Mouse (Mus musculus) limb, embryonic 13.5 days (tissue): ENCODE measurements around the gene Amigo1. TPM values are rescaled to one million over a fixed set of nuclear protein-coding genes. Genes with fewer than 3 reads are reported as not detected.
A peak's percentile ranks its signal among the peaks of the same experiment; 100 is the strongest.
"Not testable (repeated sequence)": the region's sequence is repeated elsewhere in the genome, so short reads cannot be mapped to it uniquely, and the experiment has no call there.

Experiments used
- ATAC-seq: fragments of 200-750 bp; cut with Nextera tagmentation; 2 replicates; pipeline ENCODE4 v1.8.0; 2017; ENCODE audit warnings: low read depth, moderate number of reproducible peaks, moderate TSS enrichment; ENCODE audit not compliant: low FRiP score
- H3K27ac ChIP-seq: fragments of 300-500 bp; sonication (generic); 2 replicates; pipeline ENCODE4 v1.5.1; 2015; ENCODE audit warnings: inconsistent platforms, mild to moderate bottlenecking, moderate library complexity
- H3K27me3 ChIP-seq: fragments of 300-500 bp; sonication (generic); 2 replicates; pipeline ENCODE4 v1.6.1; 2015; ENCODE audit warnings: mild to moderate bottlenecking, inconsistent platforms
- H3K36me3 ChIP-seq: fragments of 300-500 bp; sonication (generic); 2 replicates; pipeline ENCODE4 v1.6.1; 2015; ENCODE audit warnings: inconsistent platforms, mild to moderate bottlenecking, moderate library complexity
- H3K4me1 ChIP-seq: fragments of 300-500 bp; sonication (generic); 2 replicates; pipeline ENCODE4 v1.6.1; 2015; ENCODE audit warnings: inconsistent platforms
- H3K4me2 ChIP-seq: fragments of 300-500 bp; sonication (generic); replicated peaks from 2 replicates; pipeline ENCODE4 v1.6.1; 2015; ENCODE audit warnings: inconsistent platforms, mild to moderate bottlenecking, moderate library complexity
- H3K4me3 ChIP-seq: fragments of 300-500 bp; sonication (generic); 2 replicates; pipeline ENCODE4 v1.5.1; 2015; ENCODE audit warnings: moderate library complexity, mild to moderate bottlenecking, inconsistent platforms
- H3K9ac ChIP-seq: fragments of 300-500 bp; sonication (generic); 2 replicates; pipeline ENCODE4 v1.6.1; 2015; ENCODE audit warnings: mild to moderate bottlenecking, inconsistent platforms
- H3K9me3 ChIP-seq: fragments of 300-500 bp; sonication (generic); 2 replicates; pipeline ENCODE4 v1.6.1; 2016; ENCODE audit warnings: inconsistent platforms
- WGBS: fragments of 180-500 bp; shearing (Covaris S2); methylation state at CpG from one replicate; pipeline ENCODE4 v1.1.7; 2015; 5-methylcytosine and 5-hydroxymethylcytosine counted together
- polyA plus RNA-seq: library from polyadenylated mRNA; unstranded; fragments of >200 nt; fragmentation: Nextera tagmentation; extraction: Ambion mirVana; gene quantifications from 2 replicates; pipeline ENCODE4 v1.2.1, GENCODE M21; 2015

The Amigo1 gene
- polyA plus RNA-seq, 1 experiment from 2014 or later, result 4.4 TPM

- H3K27me3 ChIP-seq, result peaks cover 74% of the 10 kb centered on the region
- H3K9me3 ChIP-seq, result no peaks in the 10 kb centered on the region
- H3K4me1 ChIP-seq, result peaks cover 18% of the 10 kb centered on the region
- peak overlapping the region; percentile 49 for H3K4me3 ChIP-seq
- H3K36me3 ChIP-seq, result no peaks in the 10 kb centered on the region
- ATAC-seq, result peak; percentile 73; the same call in 1 of the 2 replicates
- no peak overlapping the region for H3K27ac ChIP-seq
- peak overlapping the region; percentile 80 for H3K4me2 ChIP-seq
- H3K9ac ChIP-seq, result peak overlapping the region; percentile 62
- WGBS, result 2% methylated on average over 62 of the region's 67 CpGs
Measured at GRCm38 (mm10) chr3:108225711-108226557, 39.8 kb downstream of the Amigo1 start.

DNA sequence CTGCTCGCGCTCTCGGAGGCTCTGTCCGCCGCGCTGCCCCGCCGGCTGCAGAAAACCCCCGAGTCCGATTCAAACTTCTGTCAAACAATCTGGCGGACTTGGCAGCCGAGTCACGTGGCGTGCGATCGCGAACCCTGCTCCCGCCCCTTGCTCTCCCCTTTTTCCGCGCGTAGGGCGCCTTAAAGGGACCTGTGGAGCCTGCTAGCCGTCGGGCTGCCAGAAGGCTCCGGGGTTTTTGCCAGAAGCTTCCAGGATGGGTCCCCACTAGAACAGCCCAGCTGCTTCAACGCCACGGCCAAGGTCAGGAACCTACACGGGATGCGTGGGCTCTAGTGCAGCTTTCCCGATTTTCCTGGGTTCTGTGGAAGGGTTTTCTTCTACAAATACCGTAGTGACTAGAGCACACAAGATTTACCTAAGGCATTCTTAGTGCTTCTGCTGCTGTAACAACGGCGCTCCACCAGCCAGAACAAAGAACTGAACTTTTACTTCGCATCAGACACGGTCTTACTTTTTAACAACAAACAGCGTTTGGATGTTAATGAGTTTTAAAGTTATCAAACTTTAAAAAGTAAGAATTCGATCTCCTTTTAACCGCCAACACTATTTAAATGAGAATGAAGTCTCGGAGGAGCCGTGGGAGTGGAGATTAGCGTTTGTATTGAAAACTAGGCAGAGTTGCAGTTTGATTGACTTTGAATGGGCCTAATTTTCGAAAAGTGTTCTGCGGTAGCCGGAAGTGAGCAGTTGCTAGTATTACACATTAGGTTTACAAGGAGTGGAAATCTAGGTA is 40.6 kb downstream of the Amigo1 start, which contains the start of gene Sypl2:
Sypl2 (minus strand) TSS at position 91 of the 793 bp plus-strand sequence.
- ATAC-seq, result no peak; the same call in 1 of the 2 replicates
- H3K4me1 ChIP-seq, result peaks cover 18% of the 10 kb centered on the region
- no peak within 1 kb of the TSS for H3K27ac ChIP-seq
- peaks cover 67% of the 10 kb centered on the region for H3K27me3 ChIP-seq
- H3K36me3 ChIP-seq, result no peaks in the 10 kb centered on the region
- peak within 1 kb of the TSS; percentile 62 for H3K9ac ChIP-seq
- no peaks in the 10 kb centered on the region for H3K9me3 ChIP-seq
- H3K4me2 ChIP-seq, result peak within 1 kb of the TSS; percentile 80
- H3K4me3 ChIP-seq, result peak within 1 kb of the TSS; percentile 49
- 4% methylated on average over 44 of the region's 44 CpGs for WGBS

GRCm38 (mm10) chr3:108227521-108227920 is 41.4 kb downstream of the Amigo1 start:
- 76% methylated on average over 2 of the region's 2 CpGs for WGBS
- no peaks in the 10 kb centered on the region for H3K36me3 ChIP-seq
- peak overlapping the region; percentile 80 for H3K4me2 ChIP-seq
- no peaks in the 10 kb centered on the region for H3K9me3 ChIP-seq
- H3K4me3 ChIP-seq, result peak overlapping the region; percentile 49
- peaks cover 60% of the 10 kb centered on the region for H3K27me3 ChIP-seq
- peaks cover 18% of the 10 kb centered on the region for H3K4me1 ChIP-seq
- no peak overlapping the region for H3K9ac ChIP-seq
- no peak overlapping the region for H3K27ac ChIP-seq
- no peak for ATAC-seq

- H3K27me3 ChIP-seq, result peaks cover 19% of the 10 kb centered on the region
- peaks cover 9% of the 10 kb centered on the region for H3K4me1 ChIP-seq
- ATAC-seq, result no peak
- no peaks in the 10 kb centered on the region for H3K36me3 ChIP-seq
- no peak overlapping the region for H3K4me2 ChIP-seq
- WGBS, result 83% methylated on average over 4 of the region's 4 CpGs
- no peak overlapping the region for H3K4me3 ChIP-seq
- no peak overlapping the region for H3K9ac ChIP-seq
- no peak overlapping the region for H3K27ac ChIP-seq
- no peaks in the 10 kb centered on the region for H3K9me3 ChIP-seq
Measured at GRCm38 (mm10) chr3:108231646-108232045, 45.5 kb downstream of the Amigo1 start.

GRCm38 (mm10) chr3:108237474-108238102 is 51.5 kb downstream of the Amigo1 start:
- not testable (repeated sequence) for H3K4me1 ChIP-seq, H3K9ac ChIP-seq, H3K27me3 ChIP-seq, H3K36me3 ChIP-seq, H3K4me3 ChIP-seq, H3K4me2 ChIP-seq, H3K27ac ChIP-seq, H3K9me3 ChIP-seq, ATAC-seq
- 88% methylated on average over 4 of the region's 4 CpGs for WGBS

DNA sequence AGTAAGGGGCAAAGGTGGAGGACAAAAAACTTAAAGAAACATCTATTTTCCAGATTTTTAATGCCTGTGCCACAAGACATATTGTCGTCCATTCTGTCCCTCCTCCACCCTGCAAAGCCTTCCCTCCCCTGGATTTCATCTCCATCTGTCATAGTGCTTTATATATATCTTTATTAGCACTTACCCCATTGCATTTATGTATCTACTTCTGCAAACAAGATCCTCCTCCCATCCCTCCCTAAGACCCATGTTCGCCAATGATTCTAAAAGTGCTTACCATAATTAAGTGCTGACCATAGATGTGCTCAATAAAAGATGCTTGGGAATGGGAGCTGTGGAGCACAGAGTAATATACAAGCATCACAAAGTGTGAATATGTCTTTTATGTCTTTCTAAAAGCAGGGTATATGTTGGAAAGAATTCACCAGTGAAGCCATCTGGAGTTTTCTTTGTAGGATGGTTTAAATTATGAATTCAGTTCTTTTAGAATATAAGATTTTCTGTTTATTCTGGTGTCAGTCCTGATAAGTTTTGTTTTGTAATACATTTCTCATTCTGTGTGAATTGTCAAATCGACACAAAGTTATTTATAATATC is 55.2 kb downstream of the Amigo1 start:
- ATAC-seq, result no peak
- no peak overlapping the region for H3K9ac ChIP-seq
- H3K4me2 ChIP-seq, result no peak overlapping the region
- H3K4me3 ChIP-seq, result no peak overlapping the region
- no peaks in the 10 kb centered on the region for H3K27me3 ChIP-seq
- H3K9me3 ChIP-seq, result no peaks in the 10 kb centered on the region
- 89% methylated on average over 3 of the region's 3 CpGs for WGBS
- no peak overlapping the region for H3K27ac ChIP-seq
- no peaks in the 10 kb centered on the region for H3K36me3 ChIP-seq
- H3K4me1 ChIP-seq, result no peaks in the 10 kb centered on the region

Other genes with a start within 250 kb of the Amigo1 start
- 10.5 and 12.0 TPM in 2 replicates for gene Gstm6, start 242.6 kb upstream of the Amigo1 start, polyA plus RNA-seq
- gene Gstm3, start 217.1 kb upstream of the Amigo1 start, polyA plus RNA-seq, result not detected in 2 replicates
- gene Gstm2, start 199.9 kb upstream of the Amigo1 start, polyA plus RNA-seq, result 46.7 and 52.1 TPM in 2 replicates
- gene Gstm1, start 168.4 kb upstream of the Amigo1 start, polyA plus RNA-seq, result 42.7 and 54.9 TPM in 2 replicates
- gene Gstm4, start 141.4 kb upstream of the Amigo1 start, polyA plus RNA-seq, result 14.6 and 15.4 TPM in 2 replicates
- gene Ampd2, start 99.7 kb upstream of the Amigo1 start, polyA plus RNA-seq, result 48.5 and 49.2 TPM in 2 replicates
- 0.72 and 0.78 TPM in 2 replicates for gene Gnat2, start 93.5 kb upstream of the Amigo1 start, polyA plus RNA-seq
- gene Gnai3, start 40.2 kb upstream of the Amigo1 start, polyA plus RNA-seq, result 184 and 193 TPM in 2 replicates
- 0.09 and 0.19 TPM in 2 replicates for gene Gpr61, start 31.5 kb upstream of the Amigo1 start, polyA plus RNA-seq
- gene Cyb561d1, start 14.9 kb downstream of the Amigo1 start, polyA plus RNA-seq, result 1.8 and 2.1 TPM in 2 replicates
- gene Atxn7l2, start 24.6 kb downstream of the Amigo1 start, polyA plus RNA-seq, result 25.4 and 26.7 TPM in 2 replicates
- 1.4 and 1.7 TPM in 2 replicates for gene Sypl2, start 40.3 kb downstream of the Amigo1 start, polyA plus RNA-seq
- gene Psma5, start 70.6 kb downstream of the Amigo1 start, polyA plus RNA-seq, result 318 and 331 TPM in 2 replicates
- 10.6 TPM in 2 replicates for gene Sort1, start 97.7 kb downstream of the Amigo1 start, polyA plus RNA-seq
- not detected in 2 replicates for gene Mybphl, start 178.6 kb downstream of the Amigo1 start, polyA plus RNA-seq
- gene Psrc1, start 197.5 kb downstream of the Amigo1 start, polyA plus RNA-seq, result 62.7 and 63.1 TPM in 2 replicates
- gene Celsr2, start 229.2 kb downstream of the Amigo1 start, polyA plus RNA-seq, result 5.5 and 7.3 TPM in 2 replicates